Mouse (Mus musculus) kidney, embryonic 16.5 days (tissue): Measurements from ENCODE around the gene Arhgef10l. TPM values are rescaled to one million over a fixed set of nuclear protein-coding genes. Genes with fewer than 3 reads are reported as not detected.

ENCODE experiments used
- ATAC-seq: fragments of 200-750 bp; cut with Nextera tagmentation; 2 replicates; pipeline ENCODE4 v1.8.0; 2017; ENCODE audit warnings: moderate TSS enrichment; ENCODE audit not compliant: low FRiP score, low TSS enrichment
- H3K27ac ChIP-seq: fragments of 300-500 bp; sonication (generic); 2 replicates; pipeline ENCODE4 v1.5.1; 2014; ENCODE audit warnings: low read length
- H3K27me3 ChIP-seq: fragments of 300-500 bp; sonication (generic); 2 replicates; pipeline ENCODE4 v1.6.1; 2014; ENCODE audit warnings: low read length, control low read depth, mixed read lengths; ENCODE audit not compliant: insufficient read depth
- H3K36me3 ChIP-seq: fragments of 300-500 bp; sonication (generic); 2 replicates; pipeline ENCODE4 v1.6.1; 2014; ENCODE audit warnings: low read length, control low read depth, mixed read lengths; ENCODE audit not compliant: insufficient read depth
- H3K4me1 ChIP-seq: fragments of 300-500 bp; sonication (generic); 2 replicates; pipeline ENCODE4 v1.6.1; 2014; ENCODE audit warnings: low read length, control low read depth, mixed read lengths; ENCODE audit not compliant: insufficient read depth
- H3K4me2 ChIP-seq: fragments of 300-500 bp; sonication (generic); replicated peaks from 2 replicates; pipeline ENCODE4 v1.6.1; 2014; ENCODE audit warnings: low read depth, low read length
- H3K4me3 ChIP-seq: fragments of 300-500 bp; sonication (generic); 2 replicates; pipeline ENCODE4 v1.5.1; 2014; ENCODE audit warnings: mild to moderate bottlenecking, low read length
- H3K9ac ChIP-seq: fragments of 300-500 bp; sonication (generic); replicated peaks from 2 replicates; pipeline ENCODE4 v1.6.1; 2014; ENCODE audit warnings: low read length
- H3K9me3 ChIP-seq: fragments of 300-500 bp; sonication (generic); 2 replicates; pipeline ENCODE4 v1.6.1; 2016; ENCODE audit warnings: low read length, control low read depth
- WGBS: fragments of 180-500 bp; shearing (Covaris S2); extraction: QIAGEN DNeasy Blood & Tissue Kit; methylation state at CpG from one replicate; pipeline ENCODE4 v1.1.7; 2014; 5-methylcytosine and 5-hydroxymethylcytosine counted together
- polyA plus RNA-seq: library from polyadenylated mRNA; unstranded; fragments of >200 nt; fragmentation: Nextera tagmentation; extraction: Ambion mirVana; gene quantifications from 2 replicates; pipeline ENCODE4 v1.2.1, GENCODE M21; 2015

The Arhgef10l gene
- polyA plus RNA-seq, 1 experiment from 2014 or later: 25.4 TPM

GRCm38 (mm10) chr4:140528443-140528842 lies 137.4 kb downstream of the Arhgef10l start:
- ATAC-seq: no peak

GRCm38 (mm10) chr4:140525674-140526177 lies 140.1 kb downstream of the Arhgef10l start:
- Histone ChIP-seq H3K9me3 (no peaks in the 10 kb centered on the region), H3K27me3 (0 out of 2 replicates have a peak, but pooled peaks cover 3% of the 10 kb centered on the region), H3K4me3 (no peak overlapping the region), H3K27ac (no peak overlapping the region), H3K36me3 (peaks cover 9% of the 10 kb centered on the region; the same call in 1 of the 2 replicates), H3K9ac (no peak overlapping the region), H3K4me1 (peaks cover 16% of the 10 kb centered on the region), H3K4me2 (no peak overlapping the region)
- 66% methylated on average over 10 of the region's 10 CpGs for WGBS
- no peak for ATAC-seq

More at GRCm38 (mm10) chr4:140528443-140528842, 137.4 kb downstream of the Arhgef10l start:
- no peak overlapping the region for H3K4me3 ChIP-seq
- no peak overlapping the region for H3K9ac ChIP-seq
- peaks cover 23% of the 10 kb centered on the region for H3K4me1 ChIP-seq
- H3K27me3 ChIP-seq: 0 out of 2 replicates have a peak, but pooled peaks cover 3% of the 10 kb centered on the region
- H3K4me2 ChIP-seq: no peak overlapping the region
- 90% methylated on average over 5 of the region's 5 CpGs for WGBS
- no peak overlapping the region for H3K27ac ChIP-seq
- peaks cover under 1% of the 10 kb centered on the region for H3K36me3 ChIP-seq
- H3K9me3 ChIP-seq: no peaks in the 10 kb centered on the region

GRCm38 (mm10) chr4:140524927-140525326 lies 140.9 kb downstream of the Arhgef10l start:
- H3K9me3 ChIP-seq: no peaks in the 10 kb centered on the region
- H3K27me3 ChIP-seq: 0 out of 2 replicates have a peak, but pooled peaks cover 3% of the 10 kb centered on the region
- peaks cover 16% of the 10 kb centered on the region for H3K4me1 ChIP-seq
- H3K4me3 ChIP-seq: no peak overlapping the region
- 23% methylated on average over 13 of the region's 13 CpGs for WGBS
- H3K36me3 ChIP-seq: peaks cover 9% of the 10 kb centered on the region; the same call in 1 of the 2 replicates
- H3K27ac ChIP-seq: no peak overlapping the region
- no peak overlapping the region for H3K9ac ChIP-seq
- peak; percentile 64 for ATAC-seq
- no peak overlapping the region for H3K4me2 ChIP-seq

- no peak overlapping the region for H3K4me2 ChIP-seq
- H3K4me1 ChIP-seq: peaks cover 16% of the 10 kb centered on the region
- H3K36me3 ChIP-seq: peaks cover 9% of the 10 kb centered on the region
- ATAC-seq: no peak
- no peak overlapping the region for H3K27ac ChIP-seq
- no peaks in the 10 kb centered on the region for H3K9me3 ChIP-seq
- no peak overlapping the region for H3K4me3 ChIP-seq
- WGBS: 95% methylated on average over 4 of the region's 4 CpGs
- no peak overlapping the region for H3K9ac ChIP-seq
- 0 out of 2 replicates have a peak, but pooled peaks cover 3% of the 10 kb centered on the region for H3K27me3 ChIP-seq
Measured at GRCm38 (mm10) chr4:140522873-140523272, 142.9 kb downstream of the Arhgef10l start.

GRCm38 (mm10) chr4:140520719-140521118 lies 145.1 kb downstream of the Arhgef10l start:
- Histone ChIP-seq H3K4me1 (peaks cover 12% of the 10 kb centered on the region), H3K9ac (no peak overlapping the region), H3K9me3 (no peaks in the 10 kb centered on the region), H3K36me3 (peaks cover 20% of the 10 kb centered on the region), H3K4me2 (no peak overlapping the region), H3K27me3 (0 out of 2 replicates have a peak, but pooled peaks cover 3% of the 10 kb centered on the region), H3K4me3 (no peak overlapping the region), H3K27ac (no peak overlapping the region)
- no peak for ATAC-seq
- WGBS: 94% methylated on average over 9 of the region's 9 CpGs

- Histone ChIP-seq H3K9me3 (peaks cover 5% of the 10 kb centered on the region; the same call in 1 of the 2 replicates), H3K9ac (no peak overlapping the region), H3K36me3 (peaks cover 30% of the 10 kb centered on the region), H3K4me1 (peaks cover 4% of the 10 kb centered on the region; the same call in 1 of the 2 replicates), H3K4me3 (no peak overlapping the region), H3K27me3 (no peaks in the 10 kb centered on the region), H3K27ac (no peak overlapping the region), H3K4me2 (no peak overlapping the region)
- ATAC-seq: no peak
- WGBS: 68% methylated on average over 4 of the region's 4 CpGs
Measured at GRCm38 (mm10) chr4:140513797-140514196, 152.0 kb downstream of the Arhgef10l start.

GRCm38 (mm10) chr4:140509856-140510255 lies 156.0 kb downstream of the Arhgef10l start:
- no peak overlapping the region for H3K4me2 ChIP-seq
- peaks cover 9% of the 10 kb centered on the region; the same call in 1 of the 2 replicates for H3K4me1 ChIP-seq
- no peak overlapping the region for H3K27ac ChIP-seq
- H3K27me3 ChIP-seq: peaks cover 7% of the 10 kb centered on the region
- ATAC-seq: no peak
- no peak overlapping the region for H3K4me3 ChIP-seq
- no peak overlapping the region for H3K9ac ChIP-seq
- peaks cover 12% of the 10 kb centered on the region for H3K36me3 ChIP-seq
- H3K9me3 ChIP-seq: peaks cover 5% of the 10 kb centered on the region; the same call in 1 of the 2 replicates

- peaks cover 19% of the 10 kb centered on the region for H3K27me3 ChIP-seq
- 40% methylated on average over 15 of the region's 15 CpGs for WGBS
- no peak overlapping the region for H3K27ac ChIP-seq
- no peak overlapping the region for H3K4me3 ChIP-seq
- no peak overlapping the region for H3K9ac ChIP-seq
- H3K9me3 ChIP-seq: peaks cover 5% of the 10 kb centered on the region; the same call in 1 of the 2 replicates
- peaks cover 14% of the 10 kb centered on the region; the same call in 1 of the 2 replicates for H3K4me1 ChIP-seq
- H3K4me2 ChIP-seq: no peak overlapping the region
- no peaks in the 10 kb centered on the region for H3K36me3 ChIP-seq
- no peak for ATAC-seq
Measured at GRCm38 (mm10) chr4:140507172-140507714, 158.6 kb downstream of the Arhgef10l start.

GRCm38 (mm10) chr4:140505608-140506002 lies 160.2 kb downstream of the Arhgef10l start:
- no peak overlapping the region for H3K4me2 ChIP-seq
- H3K27me3 ChIP-seq: peaks cover 24% of the 10 kb centered on the region
- H3K4me3 ChIP-seq: no peak overlapping the region
- H3K36me3 ChIP-seq: no peaks in the 10 kb centered on the region
- peaks cover 3% of the 10 kb centered on the region; the same call in 1 of the 2 replicates for H3K9me3 ChIP-seq
- no peak for ATAC-seq
- H3K9ac ChIP-seq: no peak overlapping the region
- WGBS: 82% methylated on average over 3 of the region's 3 CpGs
- H3K27ac ChIP-seq: no peak overlapping the region
- peaks cover 24% of the 10 kb centered on the region for H3K4me1 ChIP-seq
